Mouse (Mus musculus) forebrain, embryonic 10.5 days (tissue): ENCODE measurements around the gene Arcn1. TPM values are rescaled to one million over a fixed set of nuclear protein-coding genes. Genes with fewer than 3 reads are reported as not detected.

Source experiments
- polyA plus RNA-seq: library from polyadenylated mRNA; unstranded; fragments of >200 nt; fragmentation: Nextera tagmentation; extraction: Ambion mirVana; gene quantifications from 2 replicates; pipeline ENCODE4 v1.2.1, GENCODE M21; 2016

Gene Arcn1
- polyA plus RNA-seq, 1 experiment from 2014 or later: 159 TPM

Other genes with a start within 250 kb of the Arcn1 start
- 0.05 TPM in 1 of 2 replicates, not detected in the other for gene Cxcr5, start 206.0 kb downstream of the Arcn1 start, polyA plus RNA-seq
- 20.3 and 21.0 TPM in 2 replicates for gene Ddx6, start 163.0 kb downstream of the Arcn1 start, polyA plus RNA-seq
- not detected in 2 replicates for gene Treh, start 94.6 kb downstream of the Arcn1 start, polyA plus RNA-seq
- gene Phldb1, start 32.6 kb downstream of the Arcn1 start, polyA plus RNA-seq: 37.8 and 44.7 TPM in 2 replicates
- gene Ift46, start 63 bp upstream of the Arcn1 start, polyA plus RNA-seq: 110 TPM in 2 replicates
- 2.1 and 3.0 TPM in 2 replicates for gene Tmem25, start 31.5 kb upstream of the Arcn1 start, polyA plus RNA-seq
- gene Ttc36, start 35.2 kb upstream of the Arcn1 start, polyA plus RNA-seq: not detected in 2 replicates
- gene Kmt2a, start 113.5 kb upstream of the Arcn1 start, polyA plus RNA-seq: 10.3 and 10.8 TPM in 2 replicates
- 509 and 532 TPM in 2 replicates for gene Atp5l, start 152.9 kb upstream of the Arcn1 start, polyA plus RNA-seq
- gene Ube4a, start 197.8 kb upstream of the Arcn1 start, polyA plus RNA-seq: 23.8 and 24.8 TPM in 2 replicates
- not detected in 2 replicates for gene Cd3g, start 212.6 kb upstream of the Arcn1 start, polyA plus RNA-seq
- not detected in 2 replicates for gene Cd3d, start 213.9 kb upstream of the Arcn1 start, polyA plus RNA-seq
- gene Cd3e, start 241.8 kb upstream of the Arcn1 start, polyA plus RNA-seq: not detected in 2 replicates